Mouse (Mus musculus) erythroblast, embryonic 14.5 days (primary cell): Measurements from ENCODE around the gene Tenm4.

ENCODE experiments used
- GATA1 ChIP-seq: IDR thresholded peaks from 2 replicates; pipeline ENCODE4 v1.6.1; 2012; ENCODE audit warnings: low read length, inconsistent platforms, mixed read lengths
- TAL1 ChIP-seq: IDR thresholded peaks from 3 replicates; pipeline ENCODE4 v1.6.1; 2012; ENCODE audit warnings: low read length, inconsistent platforms, mixed read lengths

GRCm38 (mm10) chr7:96240661-96241060 lies 69.6 kb downstream of the Tenm4 start:
- TF ChIP-seq GATA1 (no peak), TAL1 (no peak)
